Mouse (Mus musculus): ENCODE measurements at regions not wholly inside any gene's neighbourhood (a gene's known extent, or its start where the extent isn't known, plus 50 kb on each side); places are given as distances from the start of the nearest gene placed in this dataset.

GRCm38 (mm10) chr19:53476768-53477547 is 52.0 kb upstream of the Dusp5 start:
- DNase-seq (ENCODE audit: low spot score in 2 of 2): no peak

- DNase-seq (ENCODE audit: low spot score in 2 of 2): peak in 1 of 2 experiments; percentile 39
Observed at GRCm38 (mm10) chr19:53469256-53469655, 59.7 kb upstream of the Dusp5 start.

DNA sequence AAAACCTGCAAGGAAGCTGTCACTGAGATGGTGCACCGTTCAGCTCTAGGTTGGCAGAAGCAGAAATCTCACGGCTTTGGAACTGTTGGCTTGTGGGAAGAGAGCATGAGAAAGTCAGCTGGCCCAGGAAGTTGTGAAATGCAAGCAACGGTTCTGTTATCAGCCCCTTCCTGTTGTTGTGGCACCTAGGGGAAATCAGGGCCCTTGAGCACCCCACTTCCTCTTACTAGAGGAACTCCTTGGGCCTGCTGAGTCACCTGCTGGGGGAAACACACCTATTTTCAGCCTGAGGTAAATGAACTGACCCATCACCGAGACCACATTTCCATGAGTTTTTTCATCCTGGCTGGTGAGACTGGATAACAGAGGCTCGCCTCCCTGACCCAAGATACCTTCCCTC is 64.2 kb upstream of the Dusp5 start:
- DNase-seq (ENCODE audit: low spot score in 2 of 2): no peak

GRCm38 (mm10) chr19:53464135-53464534 is 64.8 kb upstream of the Dusp5 start:
- no peak for DNase-seq (ENCODE audit: low spot score in 2 of 2)

- DNase-seq (ENCODE audit: low spot score in 2 of 2): no peak
Observed at GRCm38 (mm10) chr19:53461025-53462015, 67.6 kb upstream of the Dusp5 start.

DNA sequence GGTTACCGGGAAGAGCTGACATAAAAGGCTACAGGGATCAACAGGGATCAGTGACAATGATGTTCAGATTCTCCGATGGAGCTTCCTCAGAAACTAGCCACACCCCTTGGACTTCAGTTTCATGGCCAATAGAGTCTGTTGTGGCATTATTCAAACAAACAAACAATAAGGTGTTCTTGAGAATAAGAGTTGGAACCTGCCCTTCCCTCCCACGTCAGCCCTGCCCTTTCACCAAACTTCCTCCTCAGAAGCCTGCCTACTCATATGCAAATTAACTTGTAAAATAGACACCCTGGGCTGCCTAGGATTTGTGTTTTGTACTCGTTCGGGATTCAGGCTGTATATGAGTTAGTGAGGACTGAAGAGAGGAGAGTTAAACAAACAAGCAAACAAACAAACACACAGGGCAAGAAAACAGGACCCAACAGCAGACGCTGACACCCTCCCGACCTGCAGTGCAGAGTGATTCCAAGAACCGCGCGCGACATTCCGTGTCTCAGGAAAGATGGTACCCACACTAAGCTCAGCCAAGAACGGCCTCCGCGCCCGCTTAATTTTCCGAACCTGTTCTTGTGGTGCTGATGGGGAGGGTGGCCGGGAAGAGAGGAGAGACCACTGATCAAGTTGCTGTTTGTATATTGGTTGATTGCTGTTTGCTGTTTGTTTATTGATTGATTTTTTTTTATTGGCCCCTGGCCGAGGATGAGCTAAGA is 68.4 kb upstream of the Dusp5 start:
- no peak for DNase-seq (ENCODE audit: low spot score in 2 of 2)

- no peak for DNase-seq (ENCODE audit: low spot score in 2 of 2)
Observed at GRCm38 (mm10) chr19:53459407-53459788, 69.0 kb upstream of the Smndc1 start.

DNA sequence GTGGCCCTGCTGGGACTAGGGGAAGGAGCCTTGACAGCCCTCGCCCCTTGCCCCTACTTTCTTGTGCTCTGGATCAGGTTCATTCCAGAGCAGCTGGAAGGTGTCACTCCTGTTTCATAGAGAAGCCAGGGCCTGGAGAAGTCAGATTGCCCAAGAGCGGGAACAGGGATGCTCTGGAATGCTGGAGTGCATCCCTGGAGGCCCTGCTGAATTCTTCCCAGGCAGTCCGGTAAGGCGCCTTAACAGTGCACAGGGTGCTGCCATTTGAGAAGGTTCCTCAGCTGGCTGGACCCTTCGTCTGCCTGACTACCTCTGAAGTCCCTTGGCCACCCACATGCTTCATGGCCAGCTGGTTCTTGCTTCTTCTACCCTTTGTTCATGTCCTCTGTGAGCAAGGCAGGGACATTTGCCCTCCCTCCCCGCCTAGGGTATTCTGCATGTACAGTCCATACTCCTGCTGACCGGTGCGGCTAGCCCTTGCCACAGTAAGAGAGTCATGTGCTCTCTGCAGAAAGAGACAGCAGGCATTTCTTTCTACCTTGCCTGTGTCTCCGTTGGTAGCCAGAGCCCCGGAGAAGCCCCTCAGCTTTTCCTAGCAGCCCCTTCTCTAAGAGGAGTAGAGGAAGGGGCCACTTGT is 68.5 kb upstream of the Smndc1 start:
- no peak for DNase-seq (ENCODE audit: low spot score in 2 of 2)

GRCm38 (mm10) chr19:53456681-53457080 is 66.3 kb upstream of the Smndc1 start:
- DNase-seq (ENCODE audit: low spot score in 2 of 2): no peak

DNA sequence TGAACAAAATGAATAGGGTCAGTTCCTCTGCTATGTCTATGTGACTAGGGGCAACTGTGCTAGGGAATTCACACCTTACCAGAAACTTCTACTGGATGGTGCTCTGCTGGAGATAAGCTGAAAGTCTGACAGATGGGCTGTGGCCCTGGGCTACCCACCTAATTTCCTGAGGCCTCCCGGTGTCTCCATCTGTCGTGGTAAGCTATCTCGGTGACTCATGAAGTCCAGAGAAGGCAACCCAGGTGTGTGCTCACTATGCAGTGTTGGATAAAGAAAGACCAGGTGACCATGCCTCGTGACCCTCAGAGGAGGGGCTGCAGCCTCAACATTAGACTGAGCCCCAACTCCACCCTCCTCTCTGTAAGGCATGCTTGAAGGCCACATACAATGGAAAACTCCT is 64.2 kb upstream of the Smndc1 start:
- no peak for DNase-seq (ENCODE audit: low spot score in 2 of 2)

DNA sequence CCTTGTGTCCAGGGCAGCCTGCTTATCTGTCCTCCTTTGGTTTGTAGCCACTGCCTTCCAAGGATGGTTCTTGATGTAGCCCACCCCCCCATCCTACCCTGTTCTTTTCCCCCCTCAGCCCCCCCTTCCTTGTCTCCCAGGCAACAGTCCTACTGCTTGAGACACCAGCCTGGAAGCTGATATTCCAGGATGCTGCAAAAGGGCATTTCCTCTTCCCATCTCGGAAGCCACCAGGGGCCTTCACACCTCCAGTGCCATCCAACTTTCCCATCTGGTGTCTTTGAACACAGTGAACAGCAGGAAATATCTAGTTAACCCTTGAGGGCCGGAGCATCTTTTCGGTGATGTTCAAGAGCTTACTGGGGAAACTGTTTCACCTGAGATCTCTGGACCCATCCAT is 63.7 kb upstream of the Smndc1 start:
- DNase-seq (ENCODE audit: low spot score in 2 of 2): peak; percentile 50 to 72

- no peak for DNase-seq (ENCODE audit: low spot score in 2 of 2)
Observed at GRCm38 (mm10) chr19:53453317-53453947, 63.1 kb upstream of the Smndc1 start.

- no peak for DNase-seq (ENCODE audit: low spot score in 2 of 2)
Observed at GRCm38 (mm10) chr19:53452360-53452759, 62.0 kb upstream of the Smndc1 start.

GRCm38 (mm10) chr19:53451388-53451922 is 61.1 kb upstream of the Smndc1 start:
- no peak for DNase-seq (ENCODE audit: low spot score in 2 of 2)

DNA sequence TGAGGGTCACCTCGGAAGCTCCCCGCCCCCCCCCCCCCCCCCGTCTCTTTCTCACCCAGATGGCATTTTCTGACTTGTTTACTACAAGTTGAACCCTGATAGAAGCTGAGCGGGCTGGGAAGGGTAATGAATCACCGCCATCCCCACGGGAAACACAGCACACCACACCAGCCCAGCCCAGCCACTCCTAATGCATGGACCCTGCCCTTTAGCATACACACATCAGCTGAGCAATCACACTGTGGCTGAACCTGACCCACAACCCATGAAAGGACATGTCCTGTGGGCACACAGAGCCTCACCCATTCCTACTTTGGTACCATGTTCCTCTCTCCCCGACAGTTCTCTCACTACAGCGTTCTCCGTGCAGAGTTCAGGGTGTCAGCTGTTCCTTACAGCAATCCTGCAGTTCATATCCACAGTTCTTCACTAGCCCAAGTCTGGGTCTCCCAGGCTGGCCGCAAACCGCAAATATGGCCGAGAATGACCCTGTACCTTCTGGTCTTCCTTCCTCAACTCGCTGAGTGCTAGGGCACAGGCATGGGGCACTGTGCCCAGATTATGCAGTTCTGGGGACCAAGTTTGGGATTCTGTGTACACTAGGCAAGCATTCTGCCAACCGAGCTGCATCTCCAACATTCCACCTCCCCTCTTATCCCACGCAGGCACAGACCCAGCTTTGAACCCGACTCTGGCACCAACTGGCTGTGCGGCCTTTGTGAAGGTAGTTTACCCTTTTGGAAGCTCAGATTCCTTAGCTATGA is 60.4 kb upstream of the Smndc1 start:
- no peak for DNase-seq (ENCODE audit: low spot score in 2 of 2)

DNA sequence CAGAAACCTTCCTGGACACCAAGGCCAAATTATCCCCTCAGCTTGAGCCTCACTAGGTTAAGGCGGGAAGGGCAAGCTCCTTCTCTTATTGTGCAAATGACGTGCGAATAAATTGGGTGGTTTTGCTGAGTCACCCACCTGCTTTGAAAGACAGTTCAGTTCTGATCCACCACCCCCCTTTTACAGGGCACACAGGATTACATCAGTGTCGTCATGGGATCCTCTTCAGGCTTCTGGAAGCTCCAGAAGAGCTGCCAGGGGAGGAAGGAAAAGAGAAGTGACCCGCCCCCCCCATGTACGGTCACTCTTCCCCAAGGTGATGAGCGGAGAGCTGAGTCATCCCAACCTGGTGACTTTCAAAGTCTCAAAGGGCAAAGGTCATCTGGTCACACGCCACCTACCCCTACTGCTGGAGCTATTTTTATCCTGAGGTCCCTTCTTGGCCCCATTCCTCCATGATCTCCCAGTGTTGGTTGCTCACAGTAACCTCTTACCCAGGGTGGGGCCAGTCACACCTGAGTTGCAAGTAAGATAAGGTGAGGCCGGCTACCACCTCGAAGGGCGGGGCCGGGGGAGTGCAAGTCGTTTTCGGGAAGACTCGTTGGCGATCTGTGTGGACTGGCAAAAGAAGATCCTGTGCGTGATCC is 58.9 kb upstream of the Smndc1 start:
- DNase-seq (ENCODE audit: low spot score in 2 of 2): no peak

GRCm38 (mm10) chr19:53448206-53448605 is 57.8 kb upstream of the Smndc1 start:
- no peak for DNase-seq (ENCODE audit: low spot score in 2 of 2)

DNA sequence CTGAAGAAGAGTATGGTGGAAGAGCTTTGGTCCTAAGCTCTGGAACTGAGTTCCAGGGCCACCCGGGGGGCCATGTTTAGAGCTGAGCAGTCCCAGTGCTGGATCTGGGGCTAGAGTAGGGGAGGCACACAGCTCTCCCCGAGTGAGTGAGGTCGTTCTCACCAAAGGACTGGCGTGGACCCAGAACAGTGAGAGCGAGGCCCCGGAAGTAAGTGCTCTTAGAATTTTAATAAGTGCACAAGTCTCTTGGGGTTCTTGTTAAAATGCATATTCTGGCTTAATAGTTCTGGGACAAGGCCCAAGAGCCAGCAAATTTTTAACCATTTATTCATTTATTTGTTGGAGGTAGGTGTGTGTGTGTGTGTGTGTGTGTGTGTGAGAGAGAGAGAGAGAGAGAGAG is 57.4 kb upstream of the Smndc1 start:
- peak in 1 of 2 experiments; percentile 49 for DNase-seq (ENCODE audit: low spot score in 2 of 2)

DNA sequence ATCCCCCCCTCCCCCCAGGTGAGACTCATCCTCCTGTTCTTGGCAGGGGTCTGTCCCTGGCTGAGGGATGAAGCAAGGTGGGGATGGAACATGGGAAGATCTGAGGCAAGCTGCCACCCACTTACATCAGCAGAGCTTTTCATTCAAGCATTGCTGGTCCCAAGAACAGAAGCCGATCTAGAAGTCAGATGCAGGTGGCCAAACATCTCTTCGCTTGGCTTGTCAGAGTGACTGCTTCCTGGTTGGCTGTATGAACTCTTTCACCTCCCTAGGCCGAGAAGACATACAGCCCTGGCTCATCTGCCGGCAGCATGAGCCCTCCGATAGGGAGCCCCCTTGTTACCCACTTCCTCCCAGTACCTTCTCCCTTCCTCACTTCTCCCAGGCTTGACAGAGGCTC is 55.8 kb upstream of the Smndc1 start:
- DNase-seq (ENCODE audit: low spot score in 2 of 2): no peak

DNA sequence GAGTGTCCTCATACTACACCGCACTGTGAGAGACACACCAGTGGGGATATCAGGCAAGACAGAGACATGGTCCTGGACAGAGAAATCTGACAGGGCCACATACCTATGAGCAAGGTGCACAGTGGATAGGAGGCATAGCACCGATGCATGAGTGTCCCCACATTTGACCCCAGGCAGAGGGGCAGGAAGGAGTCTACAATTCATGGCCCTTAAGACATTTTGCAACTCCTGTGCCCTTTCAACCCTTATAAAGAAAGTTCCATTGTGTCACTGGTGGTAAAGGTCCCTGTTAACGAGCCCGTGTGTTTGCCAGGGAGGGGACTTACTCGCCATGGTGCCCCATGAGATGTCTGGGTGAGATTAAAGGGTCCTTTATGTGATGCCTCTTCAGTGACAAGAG is 54.3 kb upstream of the Smndc1 start:
- DNase-seq (ENCODE audit: low spot score in 2 of 2): no peak

All from right cerebral cortex, postnatal 10 days (tissue).